Mouse (Mus musculus) hindbrain, embryonic 14.5 days (tissue): Measurements from ENCODE around the gene Ddah2. TPM values are rescaled to one million over a fixed set of nuclear protein-coding genes. Genes with fewer than 3 reads are reported as not detected.

Experiments
- ATAC-seq: fragments of 200-750 bp; cut with Nextera tagmentation; 2 replicates; pipeline ENCODE4 v1.8.0; 2017; ENCODE audit warnings: moderate number of reproducible peaks, mild to moderate bottlenecking, moderate TSS enrichment, moderate library complexity; ENCODE audit not compliant: low FRiP score
- DNase-seq: peaks from one replicate; pipeline ENCODE4 v3.0.0-alpha.2; 2015; ENCODE audit warnings: low spot score
- H3K27ac ChIP-seq: fragments of 300-500 bp; sonication (generic); 2 replicates; pipeline ENCODE4 v1.5.1; 2014; ENCODE audit warnings: mild to moderate bottlenecking, moderate library complexity
- H3K27me3 ChIP-seq: fragments of 300-500 bp; sonication (generic); 2 replicates; pipeline ENCODE4 v1.6.1; 2014; ENCODE audit warnings: mild to moderate bottlenecking, low read length, mixed read lengths; ENCODE audit not compliant: control insufficient read depth, insufficient read depth
- H3K36me3 ChIP-seq: fragments of 300-500 bp; sonication (generic); replicated peaks from 2 replicates; pipeline ENCODE4 v1.6.1; 2014; ENCODE audit not compliant: control insufficient read depth, insufficient read depth
- H3K4me1 ChIP-seq: fragments of 300-500 bp; sonication (generic); replicated peaks from 2 replicates; pipeline ENCODE4 v1.6.1; 2014; ENCODE audit warnings: antibody characterized with exemption, low read length, mixed read lengths; ENCODE audit not compliant: control insufficient read depth, insufficient read depth
- H3K4me2 ChIP-seq: fragments of 300-500 bp; sonication (generic); replicated peaks from 2 replicates; pipeline ENCODE4 v1.6.1; 2014; ENCODE audit warnings: mild to moderate bottlenecking, moderate library complexity
- H3K4me3 ChIP-seq: fragments of 300-500 bp; sonication (generic); replicated peaks from 2 replicates; pipeline ENCODE4 v1.5.1; 2014; ENCODE audit warnings: mild to moderate bottlenecking, low read length
- H3K9ac ChIP-seq: fragments of 300-500 bp; sonication (generic); 2 replicates; pipeline ENCODE4 v1.6.1; 2014
- H3K9me3 ChIP-seq: fragments of 300-500 bp; sonication (generic); 2 replicates; pipeline ENCODE4 v1.6.1; 2016; ENCODE audit warnings: low read length; ENCODE audit not compliant: control insufficient read depth
- WGBS: fragments of 180-500 bp; shearing (Covaris S2); extraction: QIAGEN DNeasy Blood & Tissue Kit; methylation state at CpG from one replicate; pipeline ENCODE4 v1.1.7; 2014; 5-methylcytosine and 5-hydroxymethylcytosine counted together
- polyA plus RNA-seq: library from polyadenylated mRNA; unstranded; fragments of >200 nt; fragmentation: Nextera tagmentation; extraction: Ambion mirVana; gene quantifications from 2 replicates; pipeline ENCODE4 v1.2.1, GENCODE M21; 2014

Ddah2 gene
- polyA plus RNA-seq, 1 experiment from 2014 or later: 295 TPM

DNA sequence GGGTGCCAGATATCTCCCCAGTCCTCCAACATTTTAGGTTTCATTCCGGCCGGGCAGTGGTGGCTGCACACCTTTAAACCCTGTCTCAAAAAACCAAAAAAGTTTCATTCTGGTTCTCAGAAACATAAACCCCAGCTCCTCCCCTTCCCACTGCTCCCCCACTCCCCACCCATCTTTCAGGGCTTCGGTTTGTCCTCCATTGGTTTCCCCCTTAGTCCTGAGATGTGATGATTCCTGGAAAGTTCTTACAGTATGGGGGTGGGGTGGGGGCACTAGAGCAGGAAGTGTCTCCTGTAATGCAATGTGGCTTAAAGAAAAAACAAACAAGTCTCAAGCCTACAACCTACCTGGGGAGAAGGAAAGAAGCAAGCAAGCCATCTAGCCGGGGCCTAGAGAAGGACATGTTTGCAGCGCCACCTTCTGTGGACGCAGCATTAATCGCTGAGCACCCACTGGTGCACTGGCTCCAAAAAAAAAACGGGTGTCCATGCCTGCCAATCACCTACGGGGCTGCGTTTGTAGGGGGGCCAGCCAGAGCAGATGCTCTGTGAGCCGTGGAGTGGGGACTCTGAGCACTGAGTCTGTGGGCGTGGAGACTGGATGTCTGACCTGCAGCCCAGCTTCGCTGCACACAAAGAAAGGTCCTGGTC is 47.0 kb downstream of the Ddah2 start:
- Histone ChIP-seq H3K4me3 (no peak overlapping the region), H3K9ac (peak overlapping the region; percentile 45; the same call in 1 of the 2 replicates), H3K9me3 (no peaks in the 10 kb centered on the region), H3K36me3 (peaks cover 40% of the 10 kb centered on the region), H3K4me2 (peak overlapping the region; percentile 27), H3K27ac (no peak overlapping the region), H3K4me1 (no peaks in the 10 kb centered on the region), H3K27me3 (no peaks in the 10 kb centered on the region)
- no peak for ATAC-seq
- peak; percentile 56 for DNase-seq
- WGBS: 23% methylated on average over 13 of the region's 13 CpGs

DNA sequence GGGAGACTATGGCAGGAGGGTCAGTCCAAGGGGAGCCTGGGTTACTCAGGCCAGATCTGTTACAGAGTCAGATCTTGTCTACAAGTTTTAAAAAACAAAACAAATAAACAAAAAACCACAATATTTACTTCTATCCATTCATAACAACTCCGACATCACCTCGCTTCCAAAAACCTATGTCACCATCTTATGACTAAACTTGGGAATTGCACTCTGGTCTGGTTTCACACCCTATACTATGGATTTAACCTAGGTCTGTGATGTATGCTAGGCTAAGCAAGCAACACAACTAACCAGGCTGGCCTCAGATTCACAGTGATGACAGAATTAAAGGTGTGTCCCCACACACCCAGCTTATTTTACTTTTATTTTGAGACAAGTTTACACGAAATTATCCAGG is 47.7 kb downstream of the Ddah2 start:
- Histone ChIP-seq H3K36me3 (peaks cover 33% of the 10 kb centered on the region), H3K9ac (no peak overlapping the region), H3K4me1 (no peaks in the 10 kb centered on the region), H3K27me3 (no peaks in the 10 kb centered on the region), H3K4me2 (peak overlapping the region; percentile 27), H3K9me3 (no peaks in the 10 kb centered on the region), H3K27ac (no peak overlapping the region), H3K4me3 (no peak overlapping the region)
- peak; percentile 39 for DNase-seq
- 65% methylated on average over 3 of the region's 3 CpGs for WGBS
- ATAC-seq: no peak

DNA sequence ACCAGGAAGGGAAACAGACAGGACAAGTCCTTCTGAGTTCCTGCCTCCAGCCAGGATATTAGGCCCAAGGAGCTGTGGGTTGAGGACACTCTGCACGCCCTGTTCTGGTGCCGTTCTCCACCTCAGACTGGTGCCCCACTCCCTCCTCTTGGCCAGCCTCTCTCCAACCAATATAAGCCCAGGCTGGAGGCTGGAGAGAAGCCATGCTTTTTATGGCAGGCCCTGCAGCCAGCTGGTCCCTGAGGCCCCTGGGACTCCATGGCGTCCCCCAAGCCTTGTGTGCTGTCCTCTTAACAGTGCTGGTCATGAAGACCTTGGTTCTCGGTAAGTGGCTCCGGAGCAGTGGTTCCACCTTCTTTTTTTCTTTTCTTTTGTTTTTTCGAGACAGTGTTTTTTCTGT is 49.3 kb downstream of the Ddah2 start, which contains the start of gene Ly6g5c:
Gene Ly6g5c (plus strand): TSS at position 183 of the 400 bp plus-strand sequence.
- Histone ChIP-seq H3K4me1 (no peaks in the 10 kb centered on the region), H3K9me3 (no peaks in the 10 kb centered on the region), H3K36me3 (peaks cover 17% of the 10 kb centered on the region), H3K9ac (no peak within 1 kb of the TSS), H3K27ac (no peak within 1 kb of the TSS), H3K27me3 (no peaks in the 10 kb centered on the region), H3K4me2 (no peak within 1 kb of the TSS), H3K4me3 (no peak within 1 kb of the TSS)
- DNase-seq (no peak), ATAC-seq (no peak)
- WGBS: 82% methylated on average over 6 of the region's 6 CpGs

Other genes with a start within 250 kb of the Ddah2 start
- gene Stk19, start 222.1 kb upstream of the Ddah2 start, polyA plus RNA-seq: 25.9 and 28.8 TPM in 2 replicates
- gene Dxo, start 222.0 kb upstream of the Ddah2 start, polyA plus RNA-seq: 54.4 and 61.9 TPM in 2 replicates
- 49.6 and 51.2 TPM in 2 replicates for gene Skiv2l, start 208.8 kb upstream of the Ddah2 start, polyA plus RNA-seq
- gene Nelfe, start 208.6 kb upstream of the Ddah2 start, polyA plus RNA-seq: 73.7 and 74.0 TPM in 2 replicates
- 2.2 and 2.3 TPM in 2 replicates for gene Cfb, start 196.5 kb upstream of the Ddah2 start, polyA plus RNA-seq
- 3.0 and 3.3 TPM in 2 replicates for gene Zbtb12, start 179.6 kb upstream of the Ddah2 start, polyA plus RNA-seq
- gene Gm20547, start 177.0 kb upstream of the Ddah2 start, polyA plus RNA-seq: not detected in 2 replicates
- 1.2 and 1.8 TPM in 2 replicates for gene C2, start 160.8 kb upstream of the Ddah2 start, polyA plus RNA-seq
- 72.6 and 82.1 TPM in 2 replicates for gene Ehmt2, start 160.6 kb upstream of the Ddah2 start, polyA plus RNA-seq
- gene Slc44a4, start 144.6 kb upstream of the Ddah2 start, polyA plus RNA-seq: 0.11 and 0.12 TPM in 2 replicates
- gene Neu1, start 127.8 kb upstream of the Ddah2 start, polyA plus RNA-seq: 26.9 and 27.2 TPM in 2 replicates
- 0.34 and 0.56 TPM in 2 replicates for gene Hspa1b, start 99.8 kb upstream of the Ddah2 start, polyA plus RNA-seq
- not detected in 2 replicates for gene Gm20481, start 89.1 kb upstream of the Ddah2 start, polyA plus RNA-seq
- gene Hspa1a, start 86.9 kb upstream of the Ddah2 start, polyA plus RNA-seq: 7.5 and 11.6 TPM in 2 replicates
- 1.9 TPM in 2 replicates for gene Hspa1l, start 86.3 kb upstream of the Ddah2 start, polyA plus RNA-seq
- gene Lsm2, start 77.2 kb upstream of the Ddah2 start, polyA plus RNA-seq: 92.9 and 97.8 TPM in 2 replicates
- 51.0 and 51.6 TPM in 2 replicates for gene Vars, start 58.0 kb upstream of the Ddah2 start, polyA plus RNA-seq
- gene Vwa7, start 42.5 kb upstream of the Ddah2 start, polyA plus RNA-seq: 0.13 and 0.16 TPM in 2 replicates
- gene Sapcd1, start 31.0 kb upstream of the Ddah2 start, polyA plus RNA-seq: 1.4 and 1.7 TPM in 2 replicates
- 1.5 and 2.4 TPM in 2 replicates for gene Msh5, start 12.3 kb upstream of the Ddah2 start, polyA plus RNA-seq
- 23.8 and 24.7 TPM in 2 replicates for gene Clic1, start 9.1 kb upstream of the Ddah2 start, polyA plus RNA-seq
- not detected in 2 replicates for gene Ly6g6c, start 6.4 kb downstream of the Ddah2 start, polyA plus RNA-seq
- 0.21 and 0.42 TPM in 2 replicates for gene Mpig6b, start 7.1 kb downstream of the Ddah2 start, polyA plus RNA-seq
- gene Ly6g6e, start 17.9 kb downstream of the Ddah2 start, polyA plus RNA-seq: not detected in 2 replicates
- gene Ly6g6d, start 19.0 kb downstream of the Ddah2 start, polyA plus RNA-seq: 0.82 and 0.94 TPM in 2 replicates
- 0.23 TPM in 1 of 2 replicates, not detected in the other for gene Ly6g6f, start 26.6 kb downstream of the Ddah2 start, polyA plus RNA-seq
- gene Abhd16a, start 30.2 kb downstream of the Ddah2 start, polyA plus RNA-seq: 86.8 and 89.1 TPM in 2 replicates
- gene Ly6g5c, start 49.2 kb downstream of the Ddah2 start, polyA plus RNA-seq: not detected in 2 replicates
- 0.44 and 1.0 TPM in 2 replicates for gene Ly6g5b, start 56.4 kb downstream of the Ddah2 start, polyA plus RNA-seq
- 21.9 and 22.0 TPM in 2 replicates for gene Gpank1, start 62.4 kb downstream of the Ddah2 start, polyA plus RNA-seq
- gene Csnk2b, start 63.0 kb downstream of the Ddah2 start, polyA plus RNA-seq: 321 and 339 TPM in 2 replicates
- 6.0 and 6.2 TPM in 2 replicates for gene D17H6S53E, start 67.3 kb downstream of the Ddah2 start, polyA plus RNA-seq
- 0.39 TPM in 1 of 2 replicates, not detected in the other for gene Apom, start 73.0 kb downstream of the Ddah2 start, polyA plus RNA-seq
- gene Bag6, start 76.1 kb downstream of the Ddah2 start, polyA plus RNA-seq: 90.2 and 98.2 TPM in 2 replicates
- 152 and 168 TPM in 2 replicates for gene Prrc2a, start 105.9 kb downstream of the Ddah2 start, polyA plus RNA-seq
- gene Aif1, start 117.0 kb downstream of the Ddah2 start, polyA plus RNA-seq: 7.8 and 8.7 TPM in 2 replicates
- gene Lst1, start 129.4 kb downstream of the Ddah2 start, polyA plus RNA-seq: 8.2 and 13.3 TPM in 2 replicates
- 0.29 and 0.39 TPM in 2 replicates for gene Ltb, start 135.4 kb downstream of the Ddah2 start, polyA plus RNA-seq
- not detected in 2 replicates for gene Tnf, start 143.0 kb downstream of the Ddah2 start, polyA plus RNA-seq
- 0.23 and 0.55 TPM in 2 replicates for gene Lta, start 146.3 kb downstream of the Ddah2 start, polyA plus RNA-seq
- not detected in 2 replicates for gene Gm16181, start 161.8 kb downstream of the Ddah2 start, polyA plus RNA-seq
- gene Atp6v1g2, start 174.6 kb downstream of the Ddah2 start, polyA plus RNA-seq: 122 and 138 TPM in 2 replicates
- gene Nfkbil1, start 176.8 kb downstream of the Ddah2 start, polyA plus RNA-seq: 3.5 and 3.8 TPM in 2 replicates
- 341 and 346 TPM in 2 replicates for gene Ddx39b, start 182.7 kb downstream of the Ddah2 start, polyA plus RNA-seq
- gene H2-D1, start 203.7 kb downstream of the Ddah2 start, polyA plus RNA-seq: 95.5 and 98.1 TPM in 2 replicates